Mouse (Mus musculus): ENCODE data around the gene Hspa13.

Hspa13 gene

GRCm38 (mm10) chr16:75766388-75767249, at the start of gene Hspa13:
TSS of gene Hspa13 (minus strand) at chr16:75767104.
- DNase-seq = peak; percentile 97 to 98

GRCm38 (mm10) chr16:75779271-75779670, 12.4 kb upstream of the Hspa13 start:
- no peak for DNase-seq

- DNase-seq = no peak
These were observed 6.3 kb upstream of the Hspa13 start for GRCm38 (mm10) chr16:75773222-75773621.

- DNase-seq = peak; percentile 4 to 17
These were observed 522 bp upstream of the Hspa13 start for GRCm38 (mm10) chr16:75767250-75768002.

- no peak for DNase-seq
These were observed 14.0 kb downstream of the Hspa13 start for GRCm38 (mm10) chr16:75752876-75753275.

- no peak for DNase-seq
These were observed 16.8 kb downstream of the Hspa13 start for GRCm38 (mm10) chr16:75750103-75750502.

- no peak for DNase-seq
These were observed 18.0 kb downstream of the Hspa13 start for GRCm38 (mm10) chr16:75748926-75749325.

GRCm38 (mm10) chr16:75744014-75744413, 22.9 kb downstream of the Hspa13 start:
- no peak for DNase-seq

- peak in 1 of 2 experiments; percentile 3 for DNase-seq
These were observed 49.3 kb downstream of the Hspa13 start for GRCm38 (mm10) chr16:75717405-75718173.

- DNase-seq = peak; percentile 22 to 53
These were observed 70.7 kb downstream of the Hspa13 start for GRCm38 (mm10) chr16:75696176-75696575.
